Mouse (Mus musculus) gastrocnemius, adult 18-20 months (tissue): Measurements from ENCODE around the gene Il23a. TPM values are rescaled to one million over a fixed set of nuclear protein-coding genes. Genes with fewer than 3 reads are reported as not detected.
A peak's percentile ranks its signal among the peaks of the same experiment; 100 is the strongest.
"Not testable (repeated sequence)": the region's sequence is repeated elsewhere in the genome, so short reads cannot be mapped to it uniquely, and the experiment has no call there.

Source experiments
- DNase-seq: peaks from one replicate; pipeline ENCODE4 v3.0.0; 2021; ENCODE audit warnings: low spot score
- long read RNA-seq, 2 experiments: library from polyadenylated mRNA; stranded (forward); transcript quantifications; one replicate each; pipeline ENCODE4 v2.0.0; 2021
- total RNA-seq, 2 experiments: library from RNA; stranded (reverse); gene quantifications; 2 replicates each; pipeline ENCODE4 v1.2.3; 2021

Il23a gene
- not detected for total RNA-seq
- long read RNA-seq, experiment 1, result 0 reads
- long read RNA-seq, experiment 2, result 0 reads

DNA sequence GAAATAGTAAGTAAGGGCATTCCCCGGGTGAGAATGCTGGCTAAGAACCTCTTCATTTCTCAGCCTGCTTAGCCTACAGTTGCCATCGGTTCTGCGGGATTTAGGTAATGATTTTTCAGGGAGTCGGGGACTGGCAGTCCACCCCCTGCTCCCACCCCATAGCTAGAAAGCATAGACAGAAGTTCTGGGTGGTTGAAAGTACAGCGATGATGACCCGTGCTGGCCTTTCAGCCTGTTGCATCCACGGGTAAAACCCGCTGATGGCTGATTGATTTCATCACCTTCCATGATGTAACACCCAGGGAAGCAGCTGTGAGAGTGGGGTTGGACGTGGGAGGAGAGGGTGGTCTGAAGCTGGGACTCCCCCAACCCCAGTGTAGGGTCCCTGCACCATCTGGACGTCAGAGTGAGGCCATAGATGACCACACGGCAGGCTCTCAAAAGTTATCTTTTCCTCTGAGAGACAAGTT lies at the start of gene Il23a:
Gene Il23a, minus strand, starts transcription at position 51 of the 470 bp plus-strand sequence.
- no peak for DNase-seq

DNA sequence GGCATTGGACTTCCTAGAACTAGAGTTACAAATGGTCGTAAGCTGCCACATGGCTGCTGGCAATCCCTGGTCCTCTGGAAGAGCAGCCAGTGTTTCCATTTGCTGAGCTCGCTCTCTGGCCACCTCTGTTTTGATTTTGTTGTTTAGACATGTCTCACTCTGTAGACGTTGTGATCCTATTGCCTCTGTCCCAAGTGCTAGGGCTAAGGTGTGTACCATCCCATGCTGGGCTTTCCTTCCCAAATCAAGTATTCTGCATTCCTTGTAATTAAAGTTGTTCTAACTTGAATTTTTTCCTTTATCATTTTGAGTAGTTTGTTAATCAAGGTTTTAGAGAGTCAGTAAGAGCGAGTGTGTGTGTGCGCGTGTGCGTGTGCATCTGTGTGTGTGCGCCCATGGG lies 49.0 kb upstream of the Il23a start:
- DNase-seq, result no peak

DNA sequence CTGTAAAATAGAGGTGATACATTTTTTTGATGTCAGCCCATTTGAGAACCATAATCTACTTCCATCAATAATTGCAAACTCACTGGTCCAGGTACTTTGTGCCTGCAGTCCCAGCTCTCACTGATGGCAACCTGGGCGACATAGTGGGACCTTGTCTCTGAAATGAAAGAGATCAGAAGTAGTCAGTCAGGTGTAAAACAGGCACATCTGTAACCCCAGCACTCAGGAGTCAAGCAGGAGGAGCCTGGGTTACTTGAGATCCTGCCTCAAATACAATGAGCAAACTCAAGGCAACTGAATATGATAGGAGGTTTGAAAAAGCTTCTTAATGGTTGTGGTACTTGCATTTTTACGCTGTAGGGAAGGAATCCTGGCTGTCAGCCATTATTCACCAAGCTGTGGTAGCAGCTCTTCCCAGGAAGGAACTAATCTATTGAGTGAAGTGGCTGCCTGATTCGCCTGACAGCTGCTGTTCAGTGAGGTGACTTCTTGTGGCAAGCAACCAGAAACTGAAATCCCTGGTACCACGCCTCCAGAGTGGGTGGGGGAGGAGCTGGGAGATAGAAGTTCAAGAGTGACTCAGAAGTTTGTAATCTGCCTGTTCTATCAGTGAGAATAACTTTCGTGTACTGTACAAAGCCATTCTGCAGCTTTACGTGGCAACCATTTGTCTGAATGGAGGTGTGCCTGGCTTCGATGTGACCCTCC lies 46.2 kb upstream of the Il23a start:
- peak; percentile 90 for DNase-seq

DNA sequence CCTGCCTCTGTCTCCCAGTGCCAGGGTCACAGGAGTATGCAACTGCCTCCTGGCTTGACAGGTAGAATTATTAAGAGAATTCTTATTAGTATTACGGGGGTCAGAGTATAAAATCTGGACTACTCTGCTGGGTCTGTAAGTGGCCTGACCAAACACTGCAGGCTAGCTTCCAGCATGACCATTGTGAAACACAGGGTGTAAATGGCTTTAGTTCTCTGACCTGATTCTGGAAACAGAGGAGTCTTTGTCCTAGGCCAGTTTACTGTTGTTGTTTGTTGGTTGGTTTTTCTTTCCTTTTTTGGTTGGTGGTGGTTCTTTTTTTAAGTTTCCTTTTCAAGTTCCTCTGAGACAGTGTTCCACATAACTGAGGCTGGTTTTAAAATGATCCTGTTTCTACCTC lies 44.9 kb upstream of the Il23a start:
- DNase-seq, result no peak

DNA sequence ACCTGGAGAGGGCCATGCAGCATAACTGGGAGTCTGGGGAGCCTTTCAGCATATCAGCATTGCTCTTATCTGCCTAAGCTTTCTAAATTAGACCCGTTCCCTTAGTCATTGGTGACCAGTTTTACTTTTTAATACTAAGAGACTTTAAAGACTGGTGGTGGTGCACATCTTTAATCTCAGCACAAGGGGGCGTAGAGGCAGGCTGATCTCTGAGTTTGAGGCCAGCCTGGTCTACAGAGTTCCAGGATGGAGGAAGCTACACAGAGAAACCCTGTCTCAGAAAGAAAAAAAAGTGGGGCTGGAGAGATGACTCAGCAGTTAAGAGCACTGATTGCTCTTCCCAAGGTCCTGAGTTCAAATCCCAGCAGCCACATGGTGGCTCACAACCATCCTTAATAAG lies 41.7 kb upstream of the Il23a start:
- no peak for DNase-seq

DNA sequence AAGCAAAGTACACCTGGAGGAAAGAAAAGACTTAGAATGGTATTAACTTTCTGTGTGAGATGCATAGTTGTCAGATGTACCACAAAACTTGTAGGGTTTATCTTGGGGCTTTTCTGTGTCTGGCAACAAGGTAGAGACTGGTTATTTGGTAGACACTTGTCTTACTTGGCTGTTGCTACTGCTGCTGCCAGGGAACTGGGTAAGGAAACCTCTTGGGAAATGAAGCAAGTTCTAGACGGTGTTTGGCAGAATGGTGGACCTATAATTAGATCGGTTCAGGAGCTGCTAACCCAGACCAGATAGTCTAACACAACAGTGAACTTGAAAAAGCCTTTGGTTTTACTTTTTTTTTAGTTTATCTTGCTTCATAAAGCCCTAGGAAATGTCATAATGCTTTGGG lies 40.4 kb upstream of the Il23a start:
- peak; percentile 67 for DNase-seq

DNA sequence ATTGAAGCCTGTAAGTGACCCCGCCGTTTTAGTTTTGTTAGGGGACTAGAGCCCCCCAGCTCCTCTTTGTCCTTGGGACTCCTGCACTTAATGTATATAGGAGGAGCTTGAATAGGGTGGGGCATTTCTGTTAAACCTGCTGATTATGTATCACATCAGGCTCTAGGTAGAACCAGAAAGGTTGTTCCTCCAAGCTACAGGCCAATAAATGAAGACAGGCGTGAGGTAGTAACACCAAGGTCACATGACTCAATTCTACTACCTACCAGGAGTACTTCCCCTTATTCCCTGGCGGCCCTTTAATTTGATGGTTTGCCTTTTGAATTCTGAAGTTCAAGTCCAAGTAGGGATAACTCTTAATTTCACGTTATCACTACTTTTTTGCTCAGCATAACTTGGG lies 39.9 kb upstream of the Il23a start:
- DNase-seq, result no peak

DNA sequence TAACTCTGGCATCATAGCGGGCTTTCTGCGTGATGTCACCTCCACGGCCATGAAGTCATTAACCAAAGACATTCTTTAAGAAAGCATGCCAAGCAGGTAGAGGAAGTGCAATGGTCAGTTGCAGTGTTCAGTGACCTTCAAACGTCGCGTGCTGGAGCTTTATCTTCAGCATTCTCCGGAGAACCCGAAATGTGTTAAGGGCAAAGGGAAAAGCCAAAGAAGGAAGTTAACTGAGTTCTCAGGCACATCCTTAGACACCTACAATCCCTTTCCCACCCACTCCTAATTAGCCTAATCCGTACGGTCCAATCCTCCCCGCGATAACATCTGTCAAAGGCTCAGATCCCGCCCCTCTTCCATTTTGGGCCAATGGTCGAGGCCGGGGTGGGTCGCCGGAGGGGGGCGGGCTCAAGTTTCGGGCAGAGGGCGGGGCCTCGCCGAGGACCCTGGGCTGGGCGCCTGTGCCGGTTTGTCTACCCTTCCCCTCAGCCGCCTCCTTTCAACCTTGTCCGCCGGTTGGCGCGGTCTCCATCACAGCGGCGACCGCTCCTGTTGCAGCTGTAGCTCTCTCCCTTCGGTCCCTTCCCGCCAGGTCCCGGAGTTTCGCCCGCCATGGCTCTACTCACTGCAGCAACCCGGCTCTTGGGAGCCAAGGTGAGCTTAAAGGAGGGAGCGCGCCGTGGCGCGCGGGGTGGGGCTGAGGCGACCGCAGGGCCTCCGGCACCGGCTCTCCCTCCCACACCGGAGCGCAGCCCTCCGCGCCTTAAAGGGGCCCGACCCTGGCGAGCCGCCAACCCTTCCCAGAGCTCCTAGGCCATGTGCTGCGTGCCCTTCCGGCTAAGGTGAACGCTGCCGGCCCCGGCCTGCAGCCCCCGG lies 39.0 kb upstream of the Il23a start, which contains the start of gene Cs:
Gene Cs, plus strand, starts transcription at position 429 of the 876 bp plus-strand sequence.
- peak; percentile 98 for DNase-seq

DNA sequence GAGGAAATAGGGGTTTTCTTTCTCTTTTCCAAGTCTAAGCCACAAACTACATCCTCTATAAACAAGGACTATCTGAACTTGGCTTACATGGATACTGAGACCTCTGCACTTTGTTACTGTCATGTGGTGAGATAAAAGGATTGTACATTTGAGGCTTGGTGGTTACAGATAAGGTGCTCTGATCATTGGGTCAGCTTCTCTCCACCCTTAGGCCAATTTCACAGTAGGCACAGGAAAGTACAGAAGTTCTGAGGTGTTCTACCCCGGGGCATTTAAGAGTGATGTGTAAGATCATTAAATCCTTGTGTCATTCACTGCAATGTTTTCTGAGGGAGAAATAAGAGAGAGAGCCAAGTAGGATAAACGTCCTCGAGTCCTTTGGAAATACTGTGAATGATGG lies 38.0 kb upstream of the Il23a start:
- DNase-seq, result no peak

DNA sequence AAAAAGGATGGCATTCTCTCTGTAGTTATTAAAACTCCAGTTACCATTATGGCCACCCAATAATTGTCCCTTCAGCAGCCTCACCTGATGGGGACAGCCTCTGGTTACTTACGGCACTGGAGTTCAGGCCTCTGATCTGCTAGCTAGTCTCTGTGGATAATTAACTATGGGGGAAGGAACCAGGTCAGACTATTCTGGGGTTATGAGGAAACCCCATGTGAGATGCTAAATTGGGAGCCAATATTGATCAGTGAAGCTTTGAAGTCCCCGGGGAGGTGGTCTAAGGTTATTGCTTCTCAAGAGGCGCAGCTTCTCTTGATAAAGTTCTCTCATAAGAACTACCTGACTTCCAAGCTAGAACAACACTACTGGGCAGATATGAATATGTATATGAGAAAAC lies 37.6 kb upstream of the Il23a start:
- no peak for DNase-seq

DNA sequence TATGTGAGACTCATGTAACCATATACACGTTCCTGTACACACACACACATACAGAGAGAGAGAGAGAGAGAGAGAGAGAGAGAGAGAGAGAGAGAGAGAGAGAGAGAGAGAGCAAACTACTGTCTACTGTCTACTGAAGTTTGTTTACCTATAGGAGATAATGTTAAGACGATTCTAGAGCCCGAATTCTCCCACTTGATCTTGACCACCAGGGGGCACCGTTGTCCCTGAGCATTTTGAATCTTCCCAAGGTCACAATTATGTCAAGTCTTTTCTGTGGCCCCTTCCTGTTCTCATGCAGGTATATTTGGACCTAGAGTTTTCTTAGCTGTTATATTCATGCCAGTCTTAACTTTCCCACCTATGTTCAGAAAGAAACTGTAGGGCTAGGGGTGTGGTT lies 37.0 kb upstream of the Il23a start:
- DNase-seq, result peak; percentile 84

DNA sequence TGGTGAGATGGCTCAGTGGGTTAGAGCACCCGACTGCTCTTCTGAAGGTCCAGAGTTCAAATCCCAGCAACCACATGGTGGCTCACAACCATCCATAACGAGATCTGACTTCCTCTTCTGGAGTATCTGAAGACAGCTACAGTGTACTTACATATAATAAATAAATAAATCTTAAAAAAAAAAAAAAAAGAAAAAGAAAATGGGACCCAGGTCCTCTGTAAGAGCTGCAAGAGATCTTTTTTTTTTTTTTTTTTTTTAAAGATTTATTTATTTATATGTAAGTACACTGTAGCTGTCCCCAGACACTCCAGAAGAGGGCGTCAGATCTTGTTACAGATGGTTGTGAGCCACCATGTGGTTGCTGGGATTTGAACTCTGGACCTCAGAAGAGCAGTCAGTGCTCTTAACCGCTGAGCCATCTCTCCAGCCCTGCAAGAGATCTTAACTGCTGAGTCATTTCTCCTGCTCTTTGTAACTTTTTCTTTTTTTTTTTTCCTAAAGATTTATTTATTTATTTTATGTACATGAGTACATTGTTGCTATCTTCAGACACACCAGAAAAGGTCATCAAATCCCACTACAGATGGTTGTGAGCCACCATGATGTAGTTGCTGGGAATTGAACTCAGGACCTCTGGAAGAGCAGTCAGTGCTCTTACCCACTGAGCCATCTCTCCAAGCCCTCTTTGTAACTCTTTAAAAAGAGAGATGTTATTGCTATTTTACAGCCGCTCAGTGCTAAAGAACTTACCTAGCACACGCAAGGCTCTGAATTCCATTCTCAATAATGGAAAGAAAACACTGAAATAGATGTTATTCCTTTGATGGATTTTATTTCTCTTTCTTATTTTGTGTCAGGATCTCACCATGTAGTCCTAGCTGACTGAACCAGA lies 34.1 kb upstream of the Il23a start:
- not testable (repeated sequence) for DNase-seq

DNA sequence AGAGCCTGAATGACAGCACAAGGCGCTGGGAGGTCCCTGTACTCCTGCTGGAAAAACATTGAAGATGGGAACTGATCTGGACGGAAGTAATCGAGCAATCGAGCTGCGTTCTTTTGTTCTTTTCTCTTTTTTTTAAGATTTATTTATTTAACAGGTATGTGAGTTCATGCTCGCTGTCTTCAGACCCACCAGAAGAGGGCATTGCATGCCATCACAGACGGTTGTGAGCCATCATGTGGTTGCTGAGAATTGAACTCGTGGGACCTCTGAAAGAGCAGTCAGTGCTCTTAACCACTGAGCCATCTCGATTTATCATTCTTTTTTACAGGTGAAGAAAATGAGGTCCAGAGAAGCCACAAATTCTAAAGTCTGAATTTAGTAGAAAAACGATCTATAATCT lies 29.1 kb upstream of the Il23a start:
- no peak for DNase-seq

DNA sequence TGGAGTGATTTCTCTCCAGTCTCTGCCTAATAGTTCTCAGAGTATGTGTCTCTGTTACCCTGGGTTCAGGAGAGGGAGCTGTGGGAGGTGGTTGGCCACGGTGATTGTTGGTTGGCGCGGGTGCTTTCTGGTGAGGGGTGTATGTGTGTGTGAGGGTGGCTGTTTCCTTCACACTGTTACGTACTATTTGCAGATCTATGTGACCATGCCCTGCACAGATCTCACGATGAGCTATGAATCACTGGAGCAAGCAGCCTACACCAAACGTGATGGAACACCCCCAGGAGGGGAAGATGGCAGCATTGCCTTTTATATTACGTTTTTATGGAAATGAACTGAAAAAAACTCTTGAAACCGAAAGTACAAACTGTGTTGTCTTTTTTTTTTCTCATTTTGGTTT lies 28.3 kb upstream of the Il23a start:
- DNase-seq, result no peak

DNA sequence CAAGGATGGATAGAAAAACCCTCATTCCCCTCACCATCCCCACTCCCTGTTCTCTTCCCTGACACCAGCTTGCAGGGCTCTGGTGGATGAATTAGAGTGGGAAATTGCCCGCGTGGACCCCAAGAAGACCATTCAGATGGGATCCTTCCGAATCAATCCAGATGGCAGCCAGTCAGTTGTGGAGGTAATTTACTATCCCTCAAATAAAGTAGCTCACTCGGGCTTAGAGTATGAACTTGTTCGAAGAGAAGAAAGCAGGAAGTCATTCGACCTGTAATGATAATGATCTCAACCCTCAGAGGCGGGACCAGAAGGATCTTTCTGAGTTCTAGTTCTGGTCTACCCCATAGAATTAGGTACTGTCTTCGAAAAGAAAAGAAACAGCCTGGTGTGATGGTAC lies 25.0 kb upstream of the Il23a start:
- no peak for DNase-seq

DNA sequence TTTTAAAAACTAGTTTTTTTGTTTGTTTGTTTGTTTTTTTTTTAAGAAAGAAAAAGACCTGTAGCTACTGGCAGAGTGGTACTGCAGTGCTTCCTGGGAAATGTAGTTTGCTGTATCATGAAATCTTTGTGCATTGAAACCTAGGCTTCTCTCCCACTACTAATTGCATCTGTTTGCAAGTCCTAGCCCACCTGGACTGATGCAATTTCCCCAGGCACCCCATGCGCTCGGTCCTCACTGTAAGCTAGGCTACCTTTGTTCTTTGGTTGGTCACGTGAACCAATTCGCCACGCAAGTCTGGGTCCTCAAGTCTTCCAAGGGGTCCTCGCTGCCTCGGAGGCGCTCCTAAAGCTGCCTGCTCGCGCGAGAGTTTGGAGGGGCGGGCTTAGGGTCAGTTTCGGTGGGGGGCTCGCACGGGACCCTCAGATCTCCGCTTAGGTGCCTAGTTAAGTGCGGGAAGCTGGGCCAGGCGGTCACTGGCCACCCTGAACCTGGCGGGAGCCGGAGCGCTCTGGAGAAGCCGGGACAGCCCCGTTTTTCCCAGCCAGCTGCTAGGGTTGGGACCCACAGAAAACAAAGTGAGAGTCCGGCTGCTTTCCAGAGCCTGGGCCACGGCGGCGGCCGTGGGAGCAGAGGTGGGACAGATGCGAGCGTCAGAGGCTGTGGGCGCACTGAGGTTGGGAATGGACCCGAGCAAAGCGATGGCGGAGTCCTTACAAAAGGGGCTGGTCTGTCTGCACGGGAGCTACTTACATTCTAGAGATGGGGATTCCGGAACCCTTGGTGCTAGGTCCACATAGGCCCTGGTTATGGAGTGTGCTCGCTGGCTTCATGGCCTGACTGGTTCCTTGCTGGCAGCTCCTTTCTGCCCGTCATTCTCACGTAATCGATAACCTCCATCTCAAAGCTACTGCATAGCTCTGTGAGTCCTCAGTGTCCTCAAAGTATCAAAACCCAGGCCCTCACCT lies 23.9 kb upstream of the Il23a start, which contains the start of gene Cnpy2:
Gene Cnpy2, plus strand, starts transcription at position 319 of the 968 bp plus-strand sequence.
- peak; percentile 82 for DNase-seq

DNA sequence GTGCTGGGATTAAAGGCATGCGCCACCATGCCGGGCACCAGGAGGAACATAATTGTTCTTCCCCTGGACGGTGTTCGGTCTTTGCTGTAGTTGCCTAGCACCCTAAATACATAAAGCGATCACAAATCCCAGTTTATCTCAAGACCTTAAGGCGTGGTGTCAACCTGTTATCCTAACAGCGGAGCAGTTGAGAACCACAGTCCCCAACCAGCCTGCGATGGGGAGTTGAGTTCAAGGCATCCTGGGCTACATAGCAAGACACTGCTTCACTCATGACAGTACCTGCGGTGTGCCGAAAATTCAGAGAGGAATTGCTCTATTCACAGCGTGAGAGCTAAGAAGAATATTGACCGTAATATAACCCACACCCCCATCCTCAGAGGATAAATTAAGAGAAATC lies 23.1 kb upstream of the Il23a start:
- no peak for DNase-seq

DNA sequence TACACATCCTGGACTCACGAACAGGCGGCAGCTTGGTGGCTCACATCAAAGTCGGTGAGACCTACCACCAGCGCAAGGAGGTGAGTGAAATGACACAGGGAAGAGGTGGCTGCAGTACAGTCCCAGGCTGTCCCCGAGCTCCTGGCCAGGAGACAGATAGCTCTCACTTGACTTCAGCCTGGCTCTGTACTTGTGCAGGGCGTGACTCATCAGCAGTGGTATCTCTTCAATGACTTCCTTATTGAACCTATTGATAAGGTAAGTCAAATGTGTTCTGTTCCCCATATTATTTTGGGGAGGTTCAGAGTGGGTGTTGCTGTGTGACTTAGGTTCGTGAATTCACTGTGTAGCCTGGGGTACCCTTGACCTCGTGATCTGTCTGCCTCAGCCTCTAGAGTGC lies 17.0 kb upstream of the Il23a start:
- DNase-seq, result no peak

DNA sequence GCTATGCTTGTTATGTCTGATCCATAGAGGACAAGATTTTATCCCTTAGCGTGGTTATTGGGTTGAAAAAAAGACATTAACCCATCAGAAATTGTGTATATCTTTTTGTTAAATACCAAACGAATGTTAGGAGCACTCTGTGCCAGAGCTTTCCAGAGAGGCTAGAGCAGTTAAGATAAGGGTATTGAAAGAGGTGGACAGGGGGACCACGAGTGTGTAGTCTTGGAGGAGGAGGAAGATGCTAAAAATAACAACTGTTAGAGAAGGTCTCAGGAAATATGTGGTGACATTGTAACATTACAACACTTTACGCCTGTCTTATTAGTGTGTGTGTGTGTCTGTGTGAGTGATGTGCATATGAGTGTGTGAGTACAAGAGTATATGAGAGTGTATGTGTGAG lies 12.3 kb upstream of the Il23a start:
- no peak for DNase-seq

DNA sequence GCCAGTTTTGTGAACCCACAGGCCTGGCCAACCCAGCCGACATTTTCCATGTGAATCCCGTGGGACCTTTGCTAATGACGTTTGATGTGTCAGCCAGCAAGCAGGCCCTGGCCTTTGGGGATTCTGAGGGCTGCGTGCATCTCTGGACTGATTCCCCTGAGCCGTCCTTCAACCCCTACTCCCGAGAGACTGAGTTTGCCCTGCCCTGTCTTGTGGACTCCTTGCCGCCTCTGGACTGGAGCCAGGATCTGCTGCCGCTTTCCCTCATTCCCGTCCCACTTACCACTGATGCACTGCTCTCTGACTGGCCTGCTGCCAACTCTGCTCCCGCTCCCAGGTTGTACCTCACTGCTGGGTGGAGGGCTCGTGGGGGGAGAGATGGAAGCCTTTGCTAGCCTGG lies 11.6 kb upstream of the Il23a start:
- DNase-seq, result no peak
